Mouse (Mus musculus): ENCODE data around the gene Mypn.

Mypn gene

DNA sequence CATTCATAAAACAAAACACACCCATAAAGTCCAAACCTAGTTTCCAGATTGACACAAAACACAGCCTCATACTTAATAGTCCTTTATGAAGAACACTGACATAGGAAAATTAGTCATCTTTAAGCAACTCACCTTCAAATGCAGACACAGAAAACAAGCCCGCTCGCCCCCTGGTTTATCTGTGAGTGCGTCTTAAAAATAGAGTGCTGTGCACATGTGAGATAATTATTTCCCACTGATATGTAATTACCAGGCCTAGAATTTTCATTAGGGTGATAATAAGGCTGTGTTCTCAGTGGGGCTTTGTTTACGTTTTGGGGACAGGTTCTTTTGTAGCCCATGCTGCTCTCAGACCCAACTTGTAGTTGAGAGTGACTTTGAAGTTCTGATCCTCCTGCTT lies 4.7 kb downstream of the Mypn start:
- DNase-seq (ENCODE audit: low spot score in 2 of 2) = no peak

DNA sequence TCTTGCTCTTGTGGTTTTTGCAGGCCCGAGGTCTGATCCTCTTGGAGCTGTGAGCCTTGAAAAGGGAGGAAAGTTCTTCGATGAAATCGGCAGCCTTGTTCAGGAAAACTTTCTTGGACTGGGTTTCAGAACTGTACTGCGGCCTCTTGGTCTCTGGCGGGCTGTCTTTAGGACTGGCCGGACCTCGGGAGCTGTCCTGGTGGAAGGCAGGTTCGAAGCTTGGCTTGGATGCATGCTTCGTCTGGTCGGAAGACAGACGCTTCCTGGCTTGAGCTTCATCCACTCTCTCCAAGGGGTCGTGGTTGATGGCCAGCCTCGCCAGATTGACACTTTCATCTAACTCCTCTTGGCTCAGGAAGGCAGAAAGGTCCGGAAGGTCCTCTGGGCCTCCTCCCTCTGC lies 11.0 kb downstream of the Mypn start:
- no peak for DNase-seq (ENCODE audit: low spot score in 2 of 2)

DNA sequence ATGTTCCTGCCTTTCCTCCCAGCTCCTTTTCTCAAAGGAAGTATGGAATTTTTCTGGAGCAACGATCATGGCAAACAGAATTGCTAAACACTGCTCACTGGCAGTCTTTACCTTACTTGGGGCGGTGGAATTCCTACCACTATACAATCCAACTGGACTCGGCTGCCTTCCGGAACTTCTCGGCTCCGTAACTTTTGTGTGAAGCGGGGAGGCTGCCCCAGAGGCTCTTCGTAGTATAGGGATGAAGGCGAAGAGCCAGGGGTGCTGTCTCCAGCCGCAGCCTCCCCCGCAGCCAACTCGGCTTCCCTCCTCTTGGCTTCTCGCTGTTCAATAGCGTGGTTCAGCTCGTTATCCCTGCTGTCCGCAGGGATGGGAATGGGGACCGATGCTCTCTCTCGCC lies 11.5 kb downstream of the Mypn start:
- no peak for DNase-seq (ENCODE audit: low spot score in 2 of 2)

DNA sequence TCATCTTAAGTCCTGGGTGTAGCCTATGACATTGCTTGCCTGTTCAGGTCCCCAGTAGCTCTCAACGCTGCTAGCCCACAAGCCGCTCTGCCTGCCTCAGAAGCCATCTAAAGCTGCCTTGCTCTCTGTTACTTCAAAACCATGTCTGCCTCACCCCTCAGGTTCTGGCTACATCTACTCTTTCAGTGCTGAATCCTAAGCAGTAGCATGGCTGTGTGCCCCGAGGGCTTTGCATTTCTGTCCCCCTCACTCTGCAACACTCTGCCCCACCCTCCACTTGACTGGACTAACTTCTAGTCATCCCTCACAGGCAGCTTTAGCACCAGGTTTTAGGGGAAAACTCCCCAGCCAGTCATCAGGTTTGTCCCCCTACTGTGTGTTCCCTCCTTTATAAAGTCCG lies 19.3 kb downstream of the Mypn start:
- no peak for DNase-seq (ENCODE audit: low spot score in 2 of 2)

DNA sequence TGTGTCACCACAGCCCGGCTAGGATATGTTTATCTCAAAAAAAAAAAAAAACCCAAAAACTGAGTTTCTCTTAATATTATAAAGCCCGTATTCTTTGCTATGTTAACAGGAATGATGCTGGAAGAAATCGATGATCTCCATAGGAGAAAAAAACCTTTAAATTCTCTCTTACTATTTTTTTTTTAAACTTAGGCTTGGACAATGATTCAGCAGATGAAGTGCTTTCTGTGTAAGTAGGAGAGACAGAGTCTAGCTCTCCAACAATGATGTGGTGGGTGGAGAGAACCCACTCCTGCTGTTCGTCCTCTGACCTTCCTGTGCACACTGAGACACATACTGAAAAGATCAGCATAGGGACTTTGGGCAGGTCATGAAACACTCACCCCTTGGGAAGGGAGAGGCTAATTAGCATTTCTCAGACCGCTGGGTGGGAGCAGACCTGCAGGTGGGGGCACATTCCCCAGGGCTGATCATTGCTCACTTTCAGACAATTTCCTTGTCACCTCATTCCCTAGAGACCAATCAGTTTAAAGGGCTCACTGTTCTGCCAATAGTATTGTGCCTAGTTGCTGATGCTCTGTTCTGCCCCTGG lies 21.5 kb downstream of the Mypn start:
- DNase-seq (ENCODE audit: low spot score in 2 of 2) = no peak

DNA sequence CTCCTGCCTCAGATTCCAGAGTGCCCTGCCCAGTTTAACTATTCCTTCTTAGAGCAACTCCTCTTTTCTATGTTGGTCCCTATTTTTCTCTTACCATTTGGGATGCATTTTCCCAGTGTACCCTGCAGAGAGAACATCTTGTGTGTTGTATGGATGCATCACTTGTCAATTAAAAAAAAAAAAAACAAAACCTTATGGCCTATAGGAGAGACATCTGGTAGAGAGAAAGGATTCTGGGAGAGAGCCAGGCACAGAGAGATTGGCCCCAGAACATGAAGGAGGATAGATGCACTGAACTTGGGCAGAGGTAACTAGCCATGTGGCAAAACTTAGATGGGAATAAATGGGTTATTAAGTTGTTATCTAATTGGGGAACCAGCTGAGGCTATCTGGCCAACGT lies 22.6 kb downstream of the Mypn start:
- DNase-seq (ENCODE audit: low spot score in 2 of 2) = no peak

DNA sequence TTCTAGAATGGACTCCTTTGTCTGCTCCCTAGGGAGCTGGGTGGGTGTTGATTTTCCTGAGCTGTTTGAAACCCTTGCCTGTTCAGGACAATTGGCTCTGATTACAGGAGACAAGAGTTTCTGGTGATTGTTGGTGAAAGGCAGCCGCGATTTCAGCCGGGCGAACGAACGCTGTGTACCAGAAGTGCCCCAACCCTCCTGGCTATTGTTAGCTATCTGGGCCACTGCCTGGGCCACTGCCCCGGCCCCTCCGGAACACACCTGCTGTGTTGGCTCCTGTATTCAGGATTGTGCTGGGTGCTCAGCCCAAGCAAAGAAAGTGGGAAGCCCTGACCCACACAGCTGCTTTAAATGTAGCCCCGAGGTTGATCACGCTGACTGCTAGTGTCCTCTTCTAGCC lies 24.2 kb downstream of the Mypn start:
- no peak for DNase-seq (ENCODE audit: low spot score in 2 of 2)

DNA sequence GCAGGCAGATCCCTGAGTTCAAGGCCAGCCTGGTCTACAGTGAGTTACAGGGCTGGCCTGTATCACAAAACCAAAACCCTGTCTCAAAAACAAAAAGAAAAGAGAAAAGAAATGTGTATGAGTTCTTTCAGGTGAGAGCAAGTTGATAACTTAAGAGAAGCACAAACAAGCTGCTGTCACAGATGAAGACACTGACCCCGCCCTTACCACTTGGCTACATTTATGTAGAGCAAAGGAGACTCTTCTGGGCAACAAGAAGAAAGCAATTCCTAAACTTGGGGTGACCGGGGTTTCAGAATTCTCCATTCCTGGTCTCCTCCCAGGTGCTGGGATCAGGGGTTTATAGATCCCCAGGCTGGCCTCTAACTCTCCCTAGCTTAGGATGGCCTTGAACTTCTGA lies 25.4 kb downstream of the Mypn start:
- DNase-seq (ENCODE audit: low spot score in 2 of 2) = no peak

DNA sequence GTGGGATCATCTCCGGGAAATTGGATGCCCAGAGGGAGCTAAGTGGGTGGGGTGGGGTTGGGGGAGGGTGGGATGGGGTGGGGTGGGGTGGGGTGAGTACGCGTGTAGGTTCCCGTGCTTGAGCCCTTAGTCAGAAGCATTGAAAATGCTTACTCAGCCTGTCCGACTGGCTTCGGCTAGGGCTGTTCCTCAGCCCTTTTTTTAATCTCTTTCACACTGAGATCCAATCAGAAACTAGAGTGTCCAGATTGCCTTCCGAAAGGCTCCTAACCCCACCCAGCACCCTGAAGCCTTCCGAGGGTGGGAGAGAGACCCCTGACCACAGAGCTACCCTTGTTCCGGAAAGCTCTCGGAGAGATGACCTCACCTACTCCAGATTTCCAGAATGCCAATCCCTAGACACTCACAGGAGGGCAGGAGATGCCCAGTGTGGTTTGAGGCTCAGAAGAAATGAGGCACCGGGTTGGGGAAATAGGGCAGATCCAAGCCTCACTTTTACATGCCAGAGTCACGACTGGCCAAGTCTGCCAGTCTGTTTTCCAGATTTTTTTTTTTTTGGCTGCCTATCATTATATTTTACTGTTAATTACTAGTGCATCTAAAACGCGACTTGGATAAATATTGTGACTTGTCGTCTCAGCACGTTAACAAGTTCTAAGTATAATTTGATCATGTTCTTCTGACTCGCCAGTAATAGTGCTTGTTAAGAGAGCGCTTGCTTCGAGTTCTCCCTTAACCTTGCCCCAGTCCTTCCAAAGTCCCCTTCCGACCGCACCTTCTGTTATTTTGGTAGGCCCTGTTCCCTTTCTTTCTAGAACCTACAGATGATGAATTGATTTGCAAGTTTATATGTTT lies 26.2 kb downstream of the Mypn start:
- no peak for DNase-seq (ENCODE audit: low spot score in 2 of 2)

DNA sequence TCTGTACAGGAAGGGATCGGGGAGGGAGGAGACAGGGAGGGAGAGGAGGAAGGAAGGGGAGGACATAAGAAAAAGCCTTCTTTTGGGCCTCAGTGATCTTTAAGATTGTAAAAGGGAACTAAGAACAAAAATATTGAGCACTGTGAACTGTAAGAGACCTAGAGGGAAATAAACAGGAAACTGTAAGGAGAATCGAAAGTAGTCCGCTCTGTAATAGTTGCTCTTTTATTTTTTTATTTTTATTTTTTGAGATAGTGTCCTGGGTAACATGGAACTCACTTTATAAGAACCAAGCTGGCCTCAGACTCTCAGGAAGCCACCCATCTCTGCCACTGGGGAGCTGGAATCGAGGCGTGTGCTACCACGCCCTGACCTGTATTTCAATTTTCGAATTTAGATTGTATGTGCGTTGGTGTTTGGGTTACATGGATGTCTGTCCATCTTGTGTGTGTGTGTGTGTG lies 27.3 kb downstream of the Mypn start:
- DNase-seq (ENCODE audit: low spot score in 2 of 2) = no peak

DNA sequence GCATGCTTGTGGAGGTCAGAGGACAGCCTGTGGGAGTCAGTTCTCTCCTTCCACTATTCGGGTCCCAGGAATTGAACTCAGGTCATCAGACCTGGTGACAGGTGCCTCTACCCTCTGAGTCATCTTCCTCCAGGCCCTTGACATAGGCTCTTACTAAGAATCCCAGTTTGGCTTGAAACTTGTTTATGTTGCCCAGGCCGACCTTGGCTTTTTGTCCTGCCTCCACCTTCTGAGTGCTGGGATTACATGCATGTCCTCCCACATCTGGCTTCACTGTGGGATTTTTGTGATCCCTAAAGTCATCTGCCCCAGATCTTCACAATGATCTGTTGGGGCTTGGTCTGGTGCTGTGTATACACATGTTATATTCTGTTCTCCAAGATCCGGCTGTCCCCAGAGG lies 31.7 kb downstream of the Mypn start:
- no peak for DNase-seq (ENCODE audit: low spot score in 2 of 2)

DNA sequence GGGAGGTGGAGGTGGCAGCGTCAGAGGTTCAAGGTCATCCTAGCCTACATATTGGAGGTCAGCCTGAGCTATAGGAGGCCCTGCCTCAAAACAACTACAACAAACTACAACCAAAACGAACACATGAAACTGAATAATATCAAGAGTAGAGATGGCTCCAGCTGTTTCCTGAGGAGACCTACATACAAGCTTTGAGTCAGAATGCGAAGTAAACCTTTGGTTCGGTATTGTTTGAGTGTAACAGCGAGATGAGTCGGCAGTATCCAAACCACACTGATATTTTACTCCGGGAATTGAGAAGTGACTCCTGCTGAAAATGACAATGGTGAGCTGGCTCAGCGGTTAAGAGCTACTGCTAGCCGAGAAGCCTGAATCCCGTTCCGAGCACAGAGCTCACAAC lies 34.2 kb downstream of the Mypn start:
- no peak for DNase-seq (ENCODE audit: low spot score in 2 of 2)

DNA sequence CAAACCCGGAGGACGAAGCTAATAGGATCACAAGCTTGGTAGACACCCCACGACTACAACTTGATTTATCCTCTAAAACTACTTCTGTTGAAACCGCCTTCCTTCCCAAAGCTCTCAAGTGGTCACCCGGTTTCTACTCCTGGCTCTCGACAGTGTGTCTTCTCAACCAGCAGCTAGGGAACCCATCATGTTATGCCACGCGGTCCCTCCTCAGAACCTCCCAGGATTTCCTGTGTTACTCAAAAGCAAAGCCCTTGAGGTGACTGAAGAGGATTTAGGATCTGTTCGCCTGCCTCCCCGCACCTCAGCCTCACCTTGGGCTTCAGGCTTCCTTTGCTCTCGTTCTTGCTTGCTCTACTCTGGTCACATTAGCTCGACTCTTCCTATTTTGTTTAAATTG lies 35.6 kb downstream of the Mypn start:
- no peak for DNase-seq (ENCODE audit: low spot score in 2 of 2)

DNA sequence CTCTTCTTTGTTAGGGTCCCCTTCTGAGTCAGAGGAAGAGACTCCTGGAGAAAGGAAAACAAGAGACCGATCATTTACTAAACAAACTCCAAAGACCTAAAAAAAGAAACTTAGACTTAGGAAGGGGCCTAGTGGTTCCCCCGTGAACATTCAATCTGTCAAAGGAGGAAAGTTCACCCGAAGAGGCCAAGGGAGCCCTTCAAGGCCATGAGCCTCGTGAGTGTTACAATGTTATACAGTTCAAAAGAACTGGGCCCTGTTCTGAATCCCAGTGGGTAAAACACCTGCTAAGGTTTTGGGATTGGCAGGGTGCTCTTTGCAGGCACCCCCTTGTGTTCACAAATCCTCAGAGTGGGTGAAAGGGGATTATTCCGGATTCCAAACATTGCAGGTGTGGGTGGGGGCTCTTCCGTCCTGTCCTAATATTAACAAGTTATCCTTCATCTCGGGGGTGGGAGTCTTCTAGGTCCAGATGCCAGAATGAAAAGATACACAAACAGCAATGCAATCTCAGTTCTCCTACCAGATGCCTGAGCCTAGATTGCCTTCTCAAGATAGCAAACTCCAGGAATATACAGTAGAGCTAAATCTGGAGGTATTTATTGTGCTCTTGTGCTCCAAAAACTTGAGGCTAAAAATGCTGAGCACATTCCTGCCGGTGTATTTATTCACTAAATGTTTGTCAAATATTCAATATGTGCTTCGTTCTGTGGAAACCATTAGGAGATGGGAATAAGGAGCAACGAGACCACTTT lies 36.3 kb downstream of the Mypn start:
- no peak for DNase-seq (ENCODE audit: low spot score in 2 of 2)

DNA sequence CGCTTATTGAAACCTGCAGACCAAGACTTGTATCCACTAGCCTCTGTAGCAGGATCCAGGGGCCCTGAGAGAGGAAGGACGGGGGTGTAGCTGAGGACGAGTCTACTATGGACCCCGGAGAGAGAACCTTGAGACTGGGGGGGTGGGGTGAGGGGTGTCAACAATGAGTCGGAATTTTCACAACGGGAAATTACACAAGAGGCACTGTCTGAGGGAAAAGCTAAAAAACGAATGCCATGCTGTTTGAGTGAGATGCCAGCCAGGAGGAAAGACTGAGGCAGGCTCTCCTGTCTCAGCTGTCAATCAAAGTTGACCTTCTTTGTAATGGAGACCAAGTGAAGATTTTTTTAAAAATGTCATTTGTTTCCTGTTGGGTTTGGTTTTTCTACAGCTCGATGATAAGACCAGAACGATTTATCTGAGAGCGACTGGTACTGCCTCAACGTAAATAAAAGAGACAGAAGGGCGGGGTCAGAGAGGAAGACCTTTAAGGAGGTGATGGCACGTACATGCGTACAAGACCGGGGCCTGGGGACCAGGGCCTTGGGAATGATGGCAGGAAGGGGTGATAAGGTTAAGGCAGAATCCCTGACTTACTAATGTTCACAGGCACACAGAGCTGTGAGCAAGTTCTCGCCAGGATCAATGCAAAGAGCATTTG lies 37.9 kb downstream of the Mypn start:
- DNase-seq (ENCODE audit: low spot score in 2 of 2) = no peak

DNA sequence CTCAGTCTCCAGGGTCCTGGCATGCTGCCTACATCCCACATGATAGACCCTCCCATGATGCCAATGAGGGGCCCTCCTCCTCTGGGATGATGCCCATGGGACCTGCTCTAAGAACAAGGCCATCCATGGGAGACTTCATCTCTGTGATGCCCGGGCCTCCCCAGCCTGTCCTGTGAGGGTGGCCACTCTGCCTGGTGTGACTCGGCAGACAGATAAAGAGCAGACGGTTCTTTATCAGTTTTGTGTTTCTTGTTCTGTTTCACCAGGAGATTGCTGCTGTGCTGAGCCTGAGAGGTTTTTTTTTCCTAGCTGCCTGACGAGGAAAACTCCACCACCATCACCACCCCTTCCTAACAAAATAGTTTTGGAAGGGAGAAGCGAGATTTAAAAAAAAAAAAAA lies 42.5 kb downstream of the Mypn start:
- DNase-seq (ENCODE audit: low spot score in 2 of 2) = no peak

DNA sequence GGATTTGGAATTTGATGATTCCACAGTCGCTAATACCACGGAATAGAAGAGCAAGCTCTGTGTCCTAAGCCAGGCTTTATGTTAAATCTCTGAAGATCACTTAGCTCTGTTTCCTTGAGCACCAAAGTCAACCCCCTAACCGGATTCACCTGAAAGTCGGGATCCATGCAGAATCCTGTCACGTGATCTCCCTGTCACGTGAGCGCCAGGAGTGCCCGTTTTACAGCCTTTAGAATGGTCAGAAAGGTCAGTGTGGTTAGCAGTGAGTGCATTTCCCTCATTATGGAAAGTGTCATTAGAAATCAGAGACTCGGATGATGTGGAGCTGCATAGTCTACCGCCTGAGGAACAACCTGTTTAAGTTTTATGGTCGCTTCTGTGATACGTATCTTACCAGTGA lies 43.1 kb downstream of the Mypn start:
- DNase-seq (ENCODE audit: low spot score in 2 of 2) = no peak

DNA sequence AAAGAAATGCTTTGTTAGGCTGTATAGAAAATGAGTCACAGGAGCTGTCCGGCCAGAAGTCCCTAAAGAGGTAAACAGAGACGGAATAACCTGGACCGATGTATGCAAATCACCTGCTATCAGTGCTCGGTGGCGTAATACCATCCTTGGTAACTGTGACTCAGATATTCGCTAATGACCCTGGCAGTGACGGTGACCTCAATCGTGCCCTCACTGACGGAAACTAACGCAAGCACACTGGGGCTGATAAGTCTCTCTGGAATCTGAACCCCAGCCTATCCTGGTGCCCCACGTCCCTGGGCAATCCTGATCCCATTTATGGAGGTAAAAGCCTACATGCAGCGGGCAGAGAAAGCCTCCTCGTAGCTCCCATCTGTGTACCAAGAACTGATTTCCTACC lies 45.6 kb downstream of the Mypn start:
- no peak for DNase-seq (ENCODE audit: low spot score in 2 of 2)

DNA sequence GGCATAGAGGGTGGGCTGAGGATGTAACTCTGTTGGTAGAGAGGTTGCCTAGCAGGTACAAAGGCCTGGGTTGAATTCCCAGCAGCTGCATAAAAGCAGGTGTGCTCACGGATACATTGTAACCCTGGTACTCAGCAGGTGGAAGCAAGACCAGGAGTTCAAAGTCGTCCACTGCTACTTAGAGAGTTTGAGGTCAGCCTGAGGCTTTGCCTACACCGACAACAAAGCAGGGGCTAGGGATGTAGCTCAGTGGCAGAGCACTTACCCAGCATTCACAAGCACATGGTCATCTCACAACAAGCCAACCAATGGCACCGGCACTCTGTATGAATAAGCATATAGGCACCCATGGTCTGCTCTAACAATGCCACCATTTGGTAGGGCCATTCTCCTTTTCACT lies 46.3 kb downstream of the Mypn start:
- no peak for DNase-seq (ENCODE audit: low spot score in 2 of 2)

DNA sequence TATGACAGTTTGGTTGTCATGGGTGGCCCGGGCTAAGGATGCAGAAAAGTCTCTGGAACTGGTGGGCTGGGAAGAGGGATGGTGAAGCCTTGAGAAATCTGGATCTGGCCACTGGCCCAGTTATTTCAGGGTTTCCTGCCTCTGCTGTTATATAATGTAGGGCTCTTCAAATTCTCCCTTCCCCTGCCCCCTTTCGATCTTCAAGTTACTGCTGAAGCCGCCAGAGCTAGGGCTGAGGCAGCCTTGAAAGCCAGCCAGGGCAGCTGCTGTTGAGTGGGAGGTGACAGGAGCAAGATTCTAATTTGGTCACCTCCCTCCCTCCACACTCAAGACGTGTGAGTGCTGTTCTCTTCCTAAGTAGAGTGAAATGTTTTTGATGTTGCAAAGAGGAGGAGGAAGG lies 46.8 kb downstream of the Mypn start:
- no peak for DNase-seq (ENCODE audit: low spot score in 2 of 2)

DNA sequence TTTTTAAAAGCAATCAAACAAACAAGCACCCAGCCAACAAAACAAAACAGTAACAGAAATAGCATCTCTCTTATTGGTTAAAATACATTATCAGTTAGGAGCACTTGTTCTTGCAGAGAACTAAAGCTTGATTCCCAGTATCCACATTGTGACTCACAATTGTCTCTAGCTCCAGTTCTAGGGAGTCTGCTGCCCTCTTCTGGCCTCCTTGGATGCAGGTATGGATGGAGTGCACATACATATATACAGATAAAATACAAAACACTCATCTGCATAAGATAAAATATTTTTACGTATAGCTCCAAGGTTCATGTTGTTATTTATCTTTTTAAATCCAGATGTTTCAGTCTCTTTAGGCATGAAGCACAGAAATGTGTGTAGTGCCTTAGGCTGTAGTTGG lies 47.4 kb downstream of the Mypn start:
- no peak for DNase-seq (ENCODE audit: low spot score in 2 of 2)

DNA sequence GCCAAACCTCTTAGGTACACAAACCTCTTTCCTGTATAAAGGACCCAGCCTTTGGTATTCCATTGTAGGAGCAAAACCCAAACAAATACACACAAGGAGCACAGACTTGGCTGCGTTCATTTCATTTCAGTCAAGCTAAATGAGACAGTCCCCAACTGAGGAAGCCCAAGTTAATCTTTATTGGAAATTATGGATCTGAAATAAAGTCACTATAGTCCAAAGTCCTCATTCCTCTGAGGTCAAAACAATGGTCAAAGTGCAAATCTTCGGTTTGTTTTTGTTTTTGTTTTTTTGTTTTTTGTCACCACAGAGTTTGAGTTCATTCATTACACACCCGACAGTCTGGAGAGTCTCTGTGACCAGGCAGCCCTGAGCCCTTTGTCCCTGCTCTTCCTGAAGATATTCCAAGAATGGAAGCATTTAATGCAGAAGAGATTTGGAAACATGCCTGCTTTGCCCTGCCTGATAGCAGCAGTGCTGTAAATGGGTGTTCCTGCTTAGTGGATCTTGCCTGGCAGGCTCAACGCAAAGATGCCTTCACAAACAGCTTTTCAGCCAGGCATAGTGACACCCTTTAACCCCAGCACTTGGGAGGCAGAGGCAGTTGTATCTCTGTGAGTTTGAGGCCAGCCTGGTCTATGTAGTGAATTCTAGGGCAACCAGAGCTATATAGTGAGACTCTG lies 47.9 kb downstream of the Mypn start:
- no peak for DNase-seq (ENCODE audit: low spot score in 2 of 2)
